Mouse (Mus musculus) kidney, adult 2 months (tissue): ENCODE results near the gene Cdh13.

Experiments
- CTCF ChIP-seq: fragments of 200-500 bp; conservative IDR thresholded peaks from 2 replicates; pipeline ENCODE4 v1.5.1; 2011; ENCODE audit warnings: low read depth, mild to moderate bottlenecking, control low read depth, low read length, moderate library complexity, mixed read lengths; ENCODE audit not compliant: insufficient read depth, insufficient read length
- POLR2A ChIP-seq: fragments of 200-500 bp; IDR thresholded peaks from one replicate; pipeline ENCODE4 v1.6.1; 2011; ENCODE audit warnings: low read depth, low read length, control low read depth

DNA sequence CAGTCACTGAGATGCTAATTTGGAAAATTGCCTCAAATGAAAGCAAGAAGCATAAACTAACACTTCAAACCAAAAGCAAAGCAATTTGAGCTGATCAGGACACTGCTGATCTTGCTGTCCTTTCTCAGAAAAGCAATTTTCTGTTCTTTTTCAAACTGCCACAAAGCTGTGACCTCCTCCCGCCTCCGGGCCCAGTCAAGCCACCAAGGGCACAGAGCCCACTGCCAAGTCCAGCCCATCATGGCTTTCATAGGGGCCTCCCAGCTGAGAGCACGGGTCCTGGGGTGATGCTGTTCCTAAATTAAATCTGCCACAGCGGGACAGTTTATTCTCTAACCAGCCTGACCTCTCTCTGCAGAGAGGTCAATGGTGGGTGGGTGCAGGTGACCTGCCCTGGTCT is 1056.0 kb downstream of the Cdh13 start:
- no peak for TF ChIP-seq CTCF
- no peak for TF ChIP-seq POLR2A
